Mouse (Mus musculus): ENCODE results near the gene Dnal4. TPM values are rescaled to one million over a fixed set of nuclear protein-coding genes. Genes with fewer than 3 reads are reported as not detected.

Dnal4 gene
- total RNA-seq, 1 experiment, result 23.5 TPM

- H3K27ac ChIP-seq (ENCODE audit: insufficient read depth, low read depth, low read length, poor library complexity, severe bottlenecking), result no peak overlapping the region
- H3K9ac ChIP-seq (ENCODE audit: insufficient read depth, low read depth, low read length, poor library complexity, severe bottlenecking), result peak overlapping the region; percentile 73; the same call in 1 of the 2 replicates
- no peak for DNase-seq (ENCODE audit: low read depth, low spot score)
- in situ Hi-C loops (cut with MboI; ENCODE audit: low sequenced_read_pairs in 2 of 2, unreplicated experiment in 2 of 2), result no loop called here
- peaks cover 11% of the 10 kb centered on the region; the same call in 1 of the 2 replicates for H3K36me3 ChIP-seq (ENCODE audit: control insufficient read depth, insufficient read depth, low read length, poor library complexity, severe bottlenecking)
- H3K9me3 ChIP-seq (ENCODE audit: control insufficient read depth, insufficient read depth, low read depth, low read length), result no peaks in the 10 kb centered on the region
- H3K4me1 ChIP-seq (ENCODE audit: control insufficient read depth in 2 of 2, insufficient read depth in 2 of 2, low read length in 2 of 2, poor library complexity in 1 of 2), result peaks cover 3 to 15% of the 10 kb centered on the region in 2 experiments; a peak in 3 of 4 replicates
- peak overlapping the region; percentile 66 to 80 for H3K4me3 ChIP-seq (ENCODE audit: insufficient read depth in 1 of 2, low read depth in 1 of 2, low read length in 2 of 2, poor library complexity in 1 of 2, severe bottlenecking in 1 of 2)
- TF ChIP-seq HCFC1 (IDR thresholded peaks at IDR 0.05; ENCODE audit: borderline replicate concordance, insufficient read depth, low read length) (no peak), ZC3H11A (IDR thresholded peaks at IDR 0.05; ENCODE audit: borderline replicate concordance, low read depth, low read length) (no peak), ZNF384 (IDR thresholded peaks at IDR 0.05; ENCODE audit: low read depth, low read length) (no peak), CHD2 (IDR thresholded peaks at IDR 0.05; ENCODE audit: low read depth, low read length) (no peak), MAFK (IDR thresholded peaks at IDR 0.05; ENCODE audit: insufficient read depth, low read depth, low read length) (no peak)
Measured at GRCm38 (mm10) chr15:79741173-79741858, 36.3 kb downstream of the Dnal4 start.

GRCm38 (mm10) chr15:79740739-79741138 is 36.9 kb downstream of the Dnal4 start:
- peaks cover 3 to 15% of the 10 kb centered on the region in 2 experiments; a peak in 3 of 4 replicates for H3K4me1 ChIP-seq (ENCODE audit: control insufficient read depth in 2 of 2, insufficient read depth in 2 of 2, low read length in 2 of 2, poor library complexity in 1 of 2)
- in situ Hi-C loops (cut with MboI; ENCODE audit: low sequenced_read_pairs in 2 of 2, unreplicated experiment in 2 of 2), result no loop called here
- H3K27ac ChIP-seq (ENCODE audit: insufficient read depth, low read depth, low read length, poor library complexity, severe bottlenecking), result no peak overlapping the region
- H3K4me3 ChIP-seq (ENCODE audit: insufficient read depth in 1 of 2, low read depth in 1 of 2, low read length in 2 of 2, poor library complexity in 1 of 2, severe bottlenecking in 1 of 2), result no peak overlapping the region
- peaks cover 11% of the 10 kb centered on the region; the same call in 1 of the 2 replicates for H3K36me3 ChIP-seq (ENCODE audit: control insufficient read depth, insufficient read depth, low read length, poor library complexity, severe bottlenecking)
- no peaks in the 10 kb centered on the region for H3K9me3 ChIP-seq (ENCODE audit: control insufficient read depth, insufficient read depth, low read depth, low read length)
- DNase-seq (ENCODE audit: low read depth, low spot score), result no peak
- H3K9ac ChIP-seq (ENCODE audit: insufficient read depth, low read depth, low read length, poor library complexity, severe bottlenecking), result no peak overlapping the region
- TF ChIP-seq CHD2 (IDR thresholded peaks at IDR 0.05; ENCODE audit: low read depth, low read length), result no peak
- no peak for TF ChIP-seq HCFC1 (IDR thresholded peaks at IDR 0.05; ENCODE audit: borderline replicate concordance, insufficient read depth, low read length)

- in situ Hi-C loops (cut with MboI; ENCODE audit: low sequenced_read_pairs in 2 of 2, unreplicated experiment in 2 of 2), result no loop called here
- no peak for DNase-seq (ENCODE audit: low read depth, low spot score)
- Histone ChIP-seq H3K4me1 (ENCODE audit: control insufficient read depth in 2 of 2, insufficient read depth in 2 of 2, low read length in 2 of 2, poor library complexity in 1 of 2) (peaks cover 0 to 4% of the 10 kb centered on the region in 2 experiments; a peak in 1 of 4 replicates), H3K9ac (ENCODE audit: insufficient read depth, low read depth, low read length, poor library complexity, severe bottlenecking) (no peak overlapping the region), H3K4me3 (ENCODE audit: insufficient read depth in 1 of 2, low read depth in 1 of 2, low read length in 2 of 2, poor library complexity in 1 of 2, severe bottlenecking in 1 of 2) (no peak overlapping the region), H3K9me3 (ENCODE audit: control insufficient read depth, insufficient read depth, low read depth, low read length) (no peaks in the 10 kb centered on the region), H3K27ac (ENCODE audit: insufficient read depth, low read depth, low read length, poor library complexity, severe bottlenecking) (no peak overlapping the region), H3K36me3 (ENCODE audit: control insufficient read depth, insufficient read depth, low read length, poor library complexity, severe bottlenecking) (peaks cover 11% of the 10 kb centered on the region; the same call in 1 of the 2 replicates)
- TF ChIP-seq ZC3H11A (IDR thresholded peaks at IDR 0.05; ENCODE audit: borderline replicate concordance, low read depth, low read length), result no peak
- TF ChIP-seq CHD2 (IDR thresholded peaks at IDR 0.05; ENCODE audit: low read depth, low read length), result no peak
- no peak for TF ChIP-seq MAFK (IDR thresholded peaks at IDR 0.05; ENCODE audit: insufficient read depth, low read depth, low read length)
- TF ChIP-seq HCFC1 (IDR thresholded peaks at IDR 0.05; ENCODE audit: borderline replicate concordance, insufficient read depth, low read length), result no peak
- no peak for TF ChIP-seq ZNF384 (IDR thresholded peaks at IDR 0.05; ENCODE audit: low read depth, low read length)
Measured at GRCm38 (mm10) chr15:79734311-79734710, 43.3 kb downstream of the Dnal4 start.

GRCm38 (mm10) chr15:79733640-79734039 is 44.0 kb downstream of the Dnal4 start:
- DNase-seq (ENCODE audit: low read depth, low spot score), result no peak
- TF ChIP-seq MAFK (IDR thresholded peaks at IDR 0.05; ENCODE audit: insufficient read depth, low read depth, low read length), result no peak
- TF ChIP-seq CHD2 (IDR thresholded peaks at IDR 0.05; ENCODE audit: low read depth, low read length), result no peak
- H3K9ac ChIP-seq (ENCODE audit: insufficient read depth, low read depth, low read length, poor library complexity, severe bottlenecking), result no peak overlapping the region
- peaks cover 0 to 2% of the 10 kb centered on the region in 2 experiments; a peak in 1 of 4 replicates for H3K4me1 ChIP-seq (ENCODE audit: control insufficient read depth in 2 of 2, insufficient read depth in 2 of 2, low read length in 2 of 2, poor library complexity in 1 of 2)
- H3K36me3 ChIP-seq (ENCODE audit: control insufficient read depth, insufficient read depth, low read length, poor library complexity, severe bottlenecking), result peaks cover 9% of the 10 kb centered on the region; the same call in 1 of the 2 replicates
- in situ Hi-C loops (cut with MboI; ENCODE audit: low sequenced_read_pairs in 2 of 2, unreplicated experiment in 2 of 2), result no loop called here
- H3K4me3 ChIP-seq (ENCODE audit: insufficient read depth in 1 of 2, low read depth in 1 of 2, low read length in 2 of 2, poor library complexity in 1 of 2, severe bottlenecking in 1 of 2), result no peak overlapping the region
- no peaks in the 10 kb centered on the region for H3K9me3 ChIP-seq (ENCODE audit: control insufficient read depth, insufficient read depth, low read depth, low read length)
- H3K27ac ChIP-seq (ENCODE audit: insufficient read depth, low read depth, low read length, poor library complexity, severe bottlenecking), result no peak overlapping the region

Data from ES-E14 (cell line).